Mouse (Mus musculus) spleen, adult 12 weeks (tissue): ENCODE measurements around the gene Tcirg1.
A peak's percentile ranks its signal among the peaks of the same experiment; 100 is the strongest.

Experiments
- DNase-seq: peaks from one replicate; pipeline ENCODE4 v3.0.0; 2022; ENCODE audit warnings: low spot score

The Tcirg1 gene

GRCm38 (mm10) chr19:3896208-3896607 is 10.7 kb downstream of the Tcirg1 start:
- no peak for DNase-seq

GRCm38 (mm10) chr19:3895171-3895631 is 11.7 kb downstream of the Tcirg1 start:
- no peak for DNase-seq

GRCm38 (mm10) chr19:3894294-3894693 is 12.6 kb downstream of the Tcirg1 start:
- DNase-seq = no peak

- DNase-seq = no peak
These were observed 13.3 kb downstream of the Tcirg1 start for GRCm38 (mm10) chr19:3893545-3894116.

- no peak for DNase-seq
These were observed 16.8 kb downstream of the Tcirg1 start for GRCm38 (mm10) chr19:3890181-3890580.

- DNase-seq = no peak
These were observed 17.8 kb downstream of the Tcirg1 start for GRCm38 (mm10) chr19:3889096-3889495.

GRCm38 (mm10) chr19:3884325-3884990 is 22.5 kb downstream of the Tcirg1 start:
- no peak for DNase-seq

GRCm38 (mm10) chr19:3882214-3882613 is 24.7 kb downstream of the Tcirg1 start:
- DNase-seq = no peak

- DNase-seq = no peak
These were observed 26.7 kb downstream of the Tcirg1 start for GRCm38 (mm10) chr19:3880054-3880848.

- DNase-seq = no peak
These were observed 31.9 kb downstream of the Tcirg1 start for GRCm38 (mm10) chr19:3875045-3875444.

- no peak for DNase-seq
These were observed 34.6 kb downstream of the Tcirg1 start for GRCm38 (mm10) chr19:3872373-3872772.

GRCm38 (mm10) chr19:3871468-3871867 is 35.5 kb downstream of the Tcirg1 start:
- no peak for DNase-seq

- no peak for DNase-seq
These were observed 38.6 kb downstream of the Tcirg1 start for GRCm38 (mm10) chr19:3868290-3868689.

- no peak for DNase-seq
These were observed 42.0 kb downstream of the Tcirg1 start for GRCm38 (mm10) chr19:3864960-3865359.

GRCm38 (mm10) chr19:3862713-3863112 is 44.2 kb downstream of the Tcirg1 start:
- no peak for DNase-seq

- no peak for DNase-seq
These were observed 49.7 kb downstream of the Tcirg1 start for GRCm38 (mm10) chr19:3857220-3857619.

- DNase-seq = no peak
These were observed 51.3 kb downstream of the Tcirg1 start for GRCm38 (mm10) chr19:3855601-3856000.

GRCm38 (mm10) chr19:3855091-3855490 is 51.8 kb downstream of the Tcirg1 start:
- DNase-seq = no peak

GRCm38 (mm10) chr19:3853891-3854290 is 53.0 kb downstream of the Tcirg1 start:
- DNase-seq = no peak

- no peak for DNase-seq
These were observed 53.8 kb downstream of the Tcirg1 start for GRCm38 (mm10) chr19:3853121-3853520.

GRCm38 (mm10) chr19:3851979-3852681 is 54.8 kb downstream of the Tcirg1 start:
- DNase-seq = peak; percentile 35

GRCm38 (mm10) chr19:3851502-3851962 is 55.4 kb downstream of the Tcirg1 start, which contains the start of gene Chka:
Gene Chka (plus strand): TSS chr19:3851773.
- peak; percentile 89 for DNase-seq
